Mouse (Mus musculus) heart, adult 2 months (tissue): Measurements from ENCODE around the gene Rnf220.

ENCODE experiments used
- CTCF ChIP-seq: fragments of 200-600 bp; IDR thresholded peaks from 2 replicates; pipeline ENCODE4 v1.8.1; 2022; ENCODE audit warnings: antibody characterized with exemption, mild to moderate bottlenecking, moderate library complexity
- EP300 ChIP-seq: fragments of 200-500 bp; IDR thresholded peaks from 2 replicates; pipeline ENCODE4 v1.6.1; 2011; ENCODE audit warnings: low read depth, low read length, control low read depth; ENCODE audit not compliant: insufficient read depth
- POLR2A ChIP-seq: fragments of 200-500 bp; IDR thresholded peaks from 2 replicates; pipeline ENCODE4 v1.6.1; 2011; ENCODE audit warnings: mild to moderate bottlenecking, low read depth, low read length, control low read depth; ENCODE audit not compliant: insufficient read depth

DNA sequence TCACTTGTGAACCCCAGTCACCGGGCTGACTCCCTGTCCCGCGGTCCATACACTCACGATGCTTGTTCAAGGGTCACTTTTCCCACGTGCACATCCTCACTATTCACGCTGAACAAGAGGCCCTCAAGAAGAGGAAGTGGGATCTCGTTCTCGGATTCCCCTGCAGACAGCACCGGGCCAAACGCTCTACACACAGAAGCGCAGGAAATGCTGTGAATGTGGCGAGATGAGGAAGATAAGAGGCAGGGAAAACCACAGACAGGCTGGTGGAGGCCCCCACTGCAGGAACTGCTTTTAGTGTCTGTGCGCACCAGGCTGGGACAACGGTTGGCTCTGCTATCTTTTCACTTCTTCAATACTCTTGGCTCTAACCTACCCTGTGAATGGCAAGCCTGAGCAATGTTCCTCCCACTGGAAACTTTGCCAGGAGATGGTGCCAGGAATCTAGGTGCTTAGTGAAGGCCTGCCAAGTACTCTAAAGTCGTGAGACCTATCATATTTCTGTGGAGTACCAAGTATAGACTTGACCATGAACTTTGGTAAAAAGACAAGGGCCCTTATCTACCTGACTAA lies 18.7 kb downstream of the Rnf220 start:
- TF ChIP-seq CTCF (no peak), POLR2A (no peak), EP300 (no peak)
